Mouse (Mus musculus): ENCODE measurements around the gene Olfr8. TPM values are rescaled to one million over a fixed set of nuclear protein-coding genes. Genes with fewer than 3 reads are reported as not detected.
"Not testable (repeated sequence)": the region's sequence is repeated elsewhere in the genome, so short reads cannot be mapped to it uniquely, and the experiment has no call there.

The Olfr8 gene
- not detected in 2 replicates for polyA plus RNA-seq (2015; fragmentation: Nextera tagmentation; extraction: Ambion mirVana)

DNA sequence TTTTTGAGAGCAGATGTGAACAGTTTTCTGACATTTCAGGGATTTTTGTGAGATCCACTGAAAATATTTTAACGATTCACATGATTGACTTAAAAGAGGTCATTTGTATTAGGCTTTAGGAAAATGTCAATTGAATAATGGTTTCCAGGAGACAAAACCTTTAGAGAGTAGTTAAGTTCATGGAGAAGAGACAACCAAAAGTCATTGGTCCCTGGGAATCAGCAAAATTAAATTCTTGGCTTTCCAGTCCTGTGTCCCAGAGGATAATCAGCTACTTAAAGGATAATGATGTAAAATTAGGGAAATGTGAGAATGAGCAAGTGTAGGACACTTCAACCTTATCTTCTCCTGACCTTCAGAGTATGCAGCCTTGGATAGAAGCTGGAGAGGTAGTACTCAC lies at the start of gene Olfr8:
TSS of gene Olfr8 (plus strand) at position 301 of the 400 bp plus-strand sequence.
- not testable (repeated sequence) for H3K4me3 ChIP-seq; H3K27me3 ChIP-seq; H3K36me3 ChIP-seq; H3K4me1 ChIP-seq; ATAC-seq (ENCODE audit: insufficient number of reproducible peaks, low FRiP score, low TSS enrichment, low read depth); H3K4me2 ChIP-seq; H3K9me3 ChIP-seq; H3K9ac ChIP-seq; H3K27ac ChIP-seq
- 79% methylated on average over 1 of the region's 1 CpGs for WGBS

DNA sequence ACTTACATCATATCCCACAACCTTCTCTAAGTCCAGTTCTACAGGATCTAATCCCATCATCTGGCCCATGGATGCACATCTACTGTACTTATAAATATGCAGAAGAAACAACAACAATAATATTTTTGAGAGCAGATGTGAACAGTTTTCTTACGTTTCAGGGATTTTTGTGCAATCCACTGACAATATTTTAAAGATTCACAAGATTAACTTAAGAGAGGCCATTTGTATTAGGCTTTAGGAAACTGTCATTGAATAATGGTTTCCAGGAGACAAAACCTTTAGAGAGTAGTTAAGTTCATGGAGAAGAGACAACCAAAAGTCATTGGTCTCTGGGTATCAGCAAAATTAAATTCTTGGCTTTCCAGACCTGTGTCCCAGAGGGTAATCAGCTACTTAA lies 37.6 kb upstream of the Olfr8 start, which contains the start of gene Olfr1354:
TSS of gene Olfr1354 (plus strand) at position 301 of the 400 bp plus-strand sequence.
- not testable (repeated sequence) for H3K9ac ChIP-seq; ATAC-seq (ENCODE audit: insufficient number of reproducible peaks, low FRiP score, low TSS enrichment, low read depth); H3K27me3 ChIP-seq; H3K36me3 ChIP-seq; H3K4me1 ChIP-seq; H3K9me3 ChIP-seq; H3K27ac ChIP-seq; H3K4me2 ChIP-seq; H3K4me3 ChIP-seq
- WGBS, result 71% methylated on average over 1 of the region's 1 CpGs

DNA sequence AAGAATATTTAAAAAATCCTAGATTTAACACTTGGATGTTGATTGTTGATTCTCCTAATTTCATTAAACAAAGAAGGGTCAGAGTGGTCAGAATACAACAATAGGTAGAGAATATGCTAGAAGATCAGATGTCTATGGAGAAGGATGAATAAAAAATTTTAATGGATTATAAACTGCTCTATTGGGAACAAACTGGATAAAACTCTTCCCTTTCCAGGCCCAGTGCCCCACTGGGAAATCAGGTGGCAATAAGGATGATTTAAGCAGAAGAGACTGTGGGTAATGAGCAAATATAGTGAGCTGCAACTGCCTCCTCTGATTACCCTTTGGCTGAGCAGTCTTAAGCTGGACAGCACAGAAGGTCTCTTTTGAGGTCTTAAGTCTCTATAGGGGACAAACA lies 12.6 kb downstream of the Olfr8 start, which contains the start of gene Olfr1353:
TSS of gene Olfr1353 (plus strand) at position 301 of the 400 bp plus-strand sequence.
- H3K4me3 ChIP-seq; ATAC-seq (ENCODE audit: insufficient number of reproducible peaks, low FRiP score, low TSS enrichment, low read depth); H3K9me3 ChIP-seq; H3K4me1 ChIP-seq; H3K27ac ChIP-seq; H3K4me2 ChIP-seq; H3K9ac ChIP-seq; H3K27me3 ChIP-seq; H3K36me3 ChIP-seq: not testable (repeated sequence)

DNA sequence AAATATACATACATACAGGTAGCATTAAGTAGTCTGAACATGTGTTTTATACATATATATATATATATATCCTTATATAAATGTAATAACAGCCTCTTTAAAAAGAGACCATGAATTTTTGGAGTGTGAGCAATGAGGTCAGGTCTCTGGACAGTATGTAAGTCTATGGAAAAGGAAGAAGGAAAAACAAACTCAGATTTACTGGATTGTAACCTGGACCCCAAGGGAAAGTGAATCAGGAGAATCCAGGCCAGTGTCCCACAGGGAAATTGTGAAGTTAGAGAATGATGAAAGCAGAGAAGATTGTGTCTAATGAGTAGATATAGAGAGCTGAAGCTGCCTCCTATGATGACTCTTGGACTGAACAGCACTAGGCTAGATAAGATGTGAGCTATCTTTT lies 30.3 kb downstream of the Olfr8 start, which contains the start of gene Olfr1352:
TSS of gene Olfr1352 (plus strand) at position 301 of the 400 bp plus-strand sequence.
- H3K36me3 ChIP-seq, result no peaks in the 10 kb centered on the region
- no peaks in the 10 kb centered on the region for H3K9me3 ChIP-seq
- no peak for ATAC-seq (ENCODE audit: insufficient number of reproducible peaks, low FRiP score, low TSS enrichment, low read depth)
- H3K4me1 ChIP-seq, result no peaks in the 10 kb centered on the region
- no peak within 1 kb of the TSS for H3K27ac ChIP-seq
- no peak within 1 kb of the TSS for H3K4me2 ChIP-seq
- no peak within 1 kb of the TSS for H3K9ac ChIP-seq
- H3K4me3 ChIP-seq, result no peak within 1 kb of the TSS
- H3K27me3 ChIP-seq, result no peaks in the 10 kb centered on the region

Other genes with a start within 250 kb of the Olfr8 start
- gene Casp14, start 232.3 kb upstream of the Olfr8 start, polyA plus RNA-seq (2015; fragmentation: Nextera tagmentation; extraction: Ambion mirVana), result 36.7 and 45.6 TPM in 2 replicates
- gene Ccdc105, start 197.6 kb upstream of the Olfr8 start, polyA plus RNA-seq (2015; fragmentation: Nextera tagmentation; extraction: Ambion mirVana), result 0.10 and 0.14 TPM in 2 replicates
- 0.82 and 1.0 TPM in 2 replicates for gene Slc1a6, start 170.1 kb upstream of the Olfr8 start, polyA plus RNA-seq (2015; fragmentation: Nextera tagmentation; extraction: Ambion mirVana)
- not detected in 2 replicates for gene Olfr1356, start 98.5 kb upstream of the Olfr8 start, polyA plus RNA-seq (2015; fragmentation: Nextera tagmentation; extraction: Ambion mirVana)
- gene Olfr1355, start 75.1 kb upstream of the Olfr8 start, polyA plus RNA-seq (2015; fragmentation: Nextera tagmentation; extraction: Ambion mirVana), result not detected in 2 replicates
- gene Olfr1354, start 37.5 kb upstream of the Olfr8 start, polyA plus RNA-seq (2015; fragmentation: Nextera tagmentation; extraction: Ambion mirVana), result not detected in 2 replicates
- not detected in 2 replicates for gene Olfr1353, start 12.7 kb downstream of the Olfr8 start, polyA plus RNA-seq (2015; fragmentation: Nextera tagmentation; extraction: Ambion mirVana)
- not detected in 2 replicates for gene Olfr1352, start 30.4 kb downstream of the Olfr8 start, polyA plus RNA-seq (2015; fragmentation: Nextera tagmentation; extraction: Ambion mirVana)
- not detected in 2 replicates for gene Olfr1351, start 61.8 kb downstream of the Olfr8 start, polyA plus RNA-seq (2015; fragmentation: Nextera tagmentation; extraction: Ambion mirVana)
- gene Olfr57, start 78.1 kb downstream of the Olfr8 start, polyA plus RNA-seq (2015; fragmentation: Nextera tagmentation; extraction: Ambion mirVana), result not detected in 2 replicates
- gene 2610008E11Rik, start 147.0 kb downstream of the Olfr8 start, polyA plus RNA-seq (2015; fragmentation: Nextera tagmentation; extraction: Ambion mirVana), result 32.8 and 34.5 TPM in 2 replicates
- not detected in 2 replicates for gene Vmn2r80, start 198.1 kb downstream of the Olfr8 start, polyA plus RNA-seq (2015; fragmentation: Nextera tagmentation; extraction: Ambion mirVana)

Measured in limb, embryonic 15.5 days (tissue).